Mouse (Mus musculus) v-Abl transformed pro-B cells (cell line): ENCODE measurements at regions not wholly inside any gene's neighbourhood (a gene's known extent, or its start where the extent isn't known, plus 50 kb on each side); places are given as distances from the start of the nearest gene placed in this dataset.

Source experiments
- in situ Hi-C, 2 experiments: fragments of 400-800 bp; cut with MboI; formaldehyde crosslinking; loops; one replicate each; pipeline ENCODE4 v1.15.1; 2025; ENCODE audit not compliant: unreplicated experiment in 2 of 2

GRCm38 (mm10) chr16:95778845-95779722, 77.2 kb downstream of the Ets2 start:
- in situ Hi-C loops, result no loop called here

GRCm38 (mm10) chr16:95778173-95778572, 76.3 kb downstream of the Ets2 start:
- in situ Hi-C loops, result no loop called here

GRCm38 (mm10) chr16:95776610-95777363, 74.9 kb downstream of the Ets2 start:
- in situ Hi-C loops, result no loop called here

GRCm38 (mm10) chr16:95776010-95776409, 74.1 kb downstream of the Ets2 start:
- in situ Hi-C loops, result no loop called here

GRCm38 (mm10) chr16:95775361-95775760, 73.5 kb downstream of the Ets2 start:
- in situ Hi-C loops, result no loop called here

GRCm38 (mm10) chr16:95773151-95773550, 71.3 kb downstream of the Ets2 start:
- in situ Hi-C loops, result no loop called here
